Mouse (Mus musculus): ENCODE results near the gene Twnk.

GRCm38 (mm10) chr19:45014981-45015402 lies 9.5 kb downstream of the Twnk start:
- no peak for TF ChIP-seq POLR2A (IDR thresholded peaks at IDR 0.05; ENCODE audit: borderline replicate concordance, extremely low read depth, low read depth, low read length)
- no peak for TF ChIP-seq CTCF (IDR thresholded peaks at IDR 0.05; ENCODE audit: insufficient read depth, low read length)
